Mouse (Mus musculus) hindlimb bud, embryonic 11.5 days (tissue): ENCODE results near the gene Axl.
A peak's percentile ranks its signal among the peaks of the same experiment; 100 is the strongest.
"Not testable (repeated sequence)": the region's sequence is repeated elsewhere in the genome, so short reads cannot be mapped to it uniquely, and the experiment has no call there.

Experiments used
- DNase-seq: peaks from one replicate; pipeline ENCODE4 v3.0.0-alpha.2; 2012; ENCODE audit warnings: low read depth, low spot score; ENCODE audit errors: extremely low spot score

The Axl gene

DNA sequence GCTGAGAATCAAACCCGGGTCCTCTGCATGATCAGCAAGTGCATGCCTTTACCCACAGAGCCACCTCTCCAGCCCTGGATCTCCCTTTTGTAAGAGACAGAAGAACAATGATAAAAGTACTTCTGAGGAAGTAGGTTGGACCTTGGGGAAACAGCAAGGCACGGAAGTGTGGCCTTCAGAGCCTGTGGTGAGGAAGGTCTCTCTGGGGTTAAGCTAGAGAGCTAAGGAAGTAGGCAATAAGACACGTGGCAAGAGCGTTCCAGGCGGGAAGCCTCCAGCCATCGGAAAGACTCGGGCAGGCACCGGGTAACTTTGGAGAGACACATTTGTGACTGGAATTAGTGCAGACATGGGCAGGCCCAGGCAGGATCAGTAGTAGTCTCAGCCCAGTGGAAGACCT is 6.3 kb upstream of the Axl start:
- no peak for DNase-seq

DNA sequence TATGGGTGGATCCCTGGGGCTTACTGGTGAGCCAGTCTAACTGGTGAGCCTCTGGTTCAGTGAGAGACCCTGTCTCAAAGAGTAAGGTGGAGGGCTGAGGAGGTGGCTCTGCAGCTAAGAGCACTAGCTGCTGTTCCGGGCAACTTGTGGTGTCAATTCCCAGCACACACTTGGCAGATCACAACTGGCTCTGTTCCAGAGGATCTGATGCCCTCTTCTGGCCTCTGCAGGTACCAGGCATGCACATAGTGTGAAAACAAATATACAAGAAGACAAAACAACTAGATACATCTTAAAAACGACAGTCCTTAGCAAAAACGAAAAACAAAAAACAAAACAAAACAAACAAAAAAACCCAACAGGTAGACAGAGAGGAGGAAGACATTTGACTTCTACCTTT is 5.2 kb upstream of the Axl start:
- no peak for DNase-seq

DNA sequence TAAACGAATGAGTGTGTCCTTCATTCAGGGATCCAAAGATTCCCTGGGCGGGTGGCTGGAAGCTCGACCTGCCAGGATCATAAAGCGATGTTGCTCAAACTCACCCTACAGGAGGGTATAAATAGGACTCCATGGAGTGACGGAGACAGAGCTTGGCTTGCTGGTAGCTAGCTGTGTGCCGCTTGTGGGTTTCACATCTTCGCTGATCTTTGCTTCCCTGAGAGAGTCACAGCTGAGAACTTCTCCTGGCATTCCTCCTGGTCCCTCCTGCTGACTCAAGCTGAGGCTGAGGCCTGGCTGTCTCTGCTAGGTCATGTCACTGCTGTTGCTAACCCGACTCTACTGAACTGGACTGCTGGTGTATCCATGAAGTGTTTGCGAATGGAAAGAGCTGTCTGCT is 4.5 kb upstream of the Axl start:
- not testable (repeated sequence) for DNase-seq

DNA sequence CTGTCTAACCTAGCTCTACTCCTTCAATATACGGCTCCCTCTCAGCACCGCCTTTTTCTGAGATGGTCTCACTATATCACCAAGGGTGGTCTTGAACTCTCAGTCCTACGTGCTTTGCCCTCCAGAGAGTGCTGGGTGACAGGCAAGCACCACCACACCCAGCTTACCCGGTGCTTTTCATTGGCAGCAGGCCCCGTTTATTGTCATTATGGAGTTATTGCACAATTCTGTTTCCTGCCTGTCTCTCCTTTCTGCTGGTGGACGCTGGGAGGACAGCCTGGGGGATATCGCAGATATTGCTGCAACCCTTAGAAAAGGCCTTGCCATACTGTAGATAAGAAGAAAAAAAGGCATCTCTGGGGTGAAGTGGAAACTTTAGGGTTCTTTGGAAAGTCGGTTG is 2.1 kb upstream of the Axl start:
- DNase-seq = no peak

DNA sequence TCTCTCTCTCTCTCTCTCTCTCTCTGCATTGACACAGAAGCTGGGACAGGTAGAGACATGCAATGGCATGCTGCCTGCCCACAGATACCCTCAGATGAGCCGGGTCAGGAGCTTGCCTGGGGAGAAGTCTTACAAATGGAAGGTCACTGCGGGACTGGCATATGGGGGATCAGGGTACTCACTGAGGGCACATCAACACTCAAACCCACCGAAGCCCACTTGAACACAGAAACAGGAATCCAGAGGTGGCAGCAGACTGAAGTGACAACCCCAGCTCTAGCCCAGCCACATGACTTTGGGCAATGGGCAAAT is 580 bp upstream of the Axl start:
- DNase-seq = no peak

DNA sequence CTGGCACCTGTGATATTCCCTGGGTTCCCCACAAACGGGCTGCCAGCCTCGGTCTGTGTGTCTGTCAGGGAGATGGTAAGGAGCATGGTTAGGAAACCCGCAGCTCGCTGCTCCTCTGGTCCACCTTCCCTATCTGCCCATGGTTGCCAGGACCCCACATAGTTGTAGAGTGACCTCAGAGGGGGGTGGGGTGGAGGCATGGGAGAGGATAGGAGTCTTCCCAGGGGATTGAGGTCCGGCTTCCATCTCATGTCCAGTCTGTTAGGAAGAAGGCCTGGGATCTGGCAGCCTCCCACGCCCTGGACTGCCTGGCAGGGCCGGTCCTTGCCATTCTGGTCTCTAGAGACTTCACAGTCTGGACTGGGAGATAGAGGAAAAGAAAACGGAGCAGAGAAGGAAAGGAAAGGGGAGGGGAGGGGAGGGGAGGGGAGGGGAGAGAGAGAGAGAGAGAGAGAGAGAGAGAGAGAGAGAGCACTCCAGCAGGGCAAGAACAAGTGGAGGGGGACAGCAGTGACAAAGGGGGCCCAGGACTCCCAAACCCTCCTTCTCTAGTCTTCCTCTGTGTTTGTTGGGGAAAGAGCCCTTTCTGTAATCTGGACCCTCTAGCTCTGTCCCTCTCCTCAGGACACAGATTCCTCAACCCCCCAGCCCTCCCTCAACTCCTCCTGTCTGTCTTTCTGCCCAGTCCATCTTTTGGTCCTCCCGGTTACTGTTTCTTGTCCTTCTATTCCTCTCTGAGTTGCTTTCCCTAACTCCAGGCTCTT is 867 bp downstream of the Axl start:
- no peak for DNase-seq

DNA sequence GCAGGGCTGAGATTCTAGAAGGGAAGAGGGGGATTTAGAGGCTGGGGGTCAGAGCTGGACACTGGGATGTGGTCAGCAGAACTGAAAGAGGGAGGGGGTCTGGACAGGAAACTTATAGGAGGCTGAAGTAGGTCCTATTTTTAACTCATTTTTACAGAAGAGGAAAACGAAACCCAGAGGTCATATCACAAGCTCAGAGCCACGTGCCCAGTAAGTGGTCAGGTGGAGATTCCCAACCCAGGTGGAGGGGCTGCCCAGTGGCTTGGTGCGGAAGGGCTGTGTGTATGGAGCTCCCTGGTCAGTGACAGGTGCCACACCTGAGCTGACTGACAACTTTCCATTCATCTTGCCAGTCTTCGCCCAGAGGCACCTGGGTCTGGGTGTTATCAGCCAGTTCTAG is 1.5 kb downstream of the Axl start:
- no peak for DNase-seq

DNA sequence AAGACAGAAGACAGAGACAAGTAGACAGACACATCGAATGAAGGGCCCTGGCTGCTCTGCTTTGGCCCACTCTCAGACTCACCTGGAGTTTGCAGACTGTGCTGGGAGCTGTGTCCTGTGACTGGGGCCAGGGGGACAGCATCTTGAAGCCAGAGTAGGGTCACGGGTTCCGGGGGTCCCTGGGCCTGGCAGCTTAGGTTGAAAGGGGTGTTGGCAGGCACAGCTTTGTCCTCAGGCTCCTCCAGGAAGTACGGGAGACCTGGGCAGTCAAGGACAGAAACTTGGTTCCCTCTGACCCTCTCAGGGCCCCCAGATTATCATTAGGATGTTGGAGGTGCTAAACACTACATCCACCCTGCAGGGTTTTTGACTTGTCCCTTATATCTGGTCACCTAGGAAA is 2.8 kb downstream of the Axl start:
- no peak for DNase-seq

DNA sequence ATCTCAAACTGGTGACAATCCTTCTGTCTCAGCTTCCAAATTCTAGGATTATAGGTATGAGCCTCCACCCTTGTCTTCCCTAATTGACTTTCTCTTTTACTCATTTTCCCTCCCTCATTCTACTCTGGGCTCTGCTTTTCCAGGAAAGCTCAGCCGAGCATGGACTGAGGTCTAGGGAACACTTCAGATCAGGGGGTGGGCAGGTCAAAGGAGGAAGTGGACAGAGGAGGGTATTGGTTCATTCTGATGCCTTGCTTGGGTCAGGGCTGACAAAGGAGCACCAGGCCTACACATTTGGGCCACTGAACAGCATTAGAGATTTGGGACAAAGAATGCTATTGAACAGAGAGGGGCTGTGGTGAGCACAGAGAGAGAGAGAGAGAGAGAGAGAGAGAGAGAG is 3.7 kb downstream of the Axl start:
- no peak for DNase-seq

DNA sequence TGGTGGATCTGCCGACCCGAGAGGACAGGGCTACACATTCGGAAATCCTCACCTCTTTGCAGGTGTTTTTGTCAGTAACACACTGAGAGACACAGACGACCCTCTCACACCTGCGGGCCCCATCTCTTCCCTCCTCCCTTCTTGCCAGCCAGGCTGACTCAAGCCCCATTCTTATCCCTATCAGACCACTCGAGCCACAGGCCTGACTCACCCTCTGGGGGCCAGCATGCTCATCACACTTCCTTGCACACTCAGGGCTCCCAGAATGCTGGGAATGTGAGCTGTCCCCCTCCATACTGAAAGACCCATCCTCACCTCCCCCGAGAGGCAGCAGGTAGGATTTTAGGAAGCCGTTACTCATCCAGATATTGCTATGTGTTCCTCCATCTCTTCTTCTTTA is 4.8 kb downstream of the Axl start:
- DNase-seq = no peak

DNA sequence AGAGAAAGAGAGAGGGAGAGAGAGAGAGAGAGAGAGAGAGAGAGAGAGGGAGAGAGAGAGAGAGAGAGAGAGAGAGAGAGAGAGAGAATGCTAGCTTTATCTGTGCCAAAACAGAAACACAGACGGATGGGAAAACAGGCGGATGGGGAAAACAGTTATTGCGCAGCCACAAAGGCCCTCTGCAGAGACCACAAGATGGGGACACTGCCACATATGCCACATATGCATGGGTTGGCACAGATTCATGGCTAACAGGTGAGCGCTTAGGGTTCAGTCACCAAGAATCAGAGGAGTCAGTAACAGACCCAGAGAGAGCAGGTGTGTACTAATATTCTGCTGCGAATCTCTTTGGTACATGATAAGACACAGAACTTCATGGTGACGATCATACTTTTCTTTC is 5.8 kb downstream of the Axl start:
- no peak for DNase-seq

DNA sequence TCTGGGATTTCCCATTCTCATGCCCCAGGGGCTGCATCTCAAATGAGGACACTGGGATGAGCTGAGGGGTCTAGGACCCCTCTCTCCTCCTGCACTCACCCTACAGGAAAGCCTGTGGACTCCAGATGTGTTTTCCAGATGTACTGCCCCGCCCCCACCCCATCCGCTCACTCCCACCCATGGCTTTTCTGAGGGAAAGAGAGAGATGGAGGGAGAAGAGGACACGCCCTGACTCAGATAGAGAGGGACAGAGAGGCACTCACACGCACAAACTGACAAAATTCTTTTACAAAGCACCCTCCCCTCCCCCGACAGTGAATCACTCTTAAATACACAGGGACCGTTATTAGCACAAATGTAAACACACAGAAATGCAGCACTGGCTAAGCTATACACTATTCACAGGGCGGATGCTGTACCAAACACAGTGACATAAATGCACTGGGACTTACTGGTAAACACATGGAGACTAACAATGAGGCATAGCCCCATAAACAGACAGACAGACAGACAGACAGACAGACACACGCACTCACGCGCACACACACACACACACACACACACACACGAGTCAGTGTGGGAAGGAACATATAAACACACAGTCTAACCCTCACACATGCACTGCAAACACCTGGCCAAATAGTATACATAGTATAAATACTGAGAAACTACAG is 6.4 kb downstream of the Axl start:
- no peak for DNase-seq

DNA sequence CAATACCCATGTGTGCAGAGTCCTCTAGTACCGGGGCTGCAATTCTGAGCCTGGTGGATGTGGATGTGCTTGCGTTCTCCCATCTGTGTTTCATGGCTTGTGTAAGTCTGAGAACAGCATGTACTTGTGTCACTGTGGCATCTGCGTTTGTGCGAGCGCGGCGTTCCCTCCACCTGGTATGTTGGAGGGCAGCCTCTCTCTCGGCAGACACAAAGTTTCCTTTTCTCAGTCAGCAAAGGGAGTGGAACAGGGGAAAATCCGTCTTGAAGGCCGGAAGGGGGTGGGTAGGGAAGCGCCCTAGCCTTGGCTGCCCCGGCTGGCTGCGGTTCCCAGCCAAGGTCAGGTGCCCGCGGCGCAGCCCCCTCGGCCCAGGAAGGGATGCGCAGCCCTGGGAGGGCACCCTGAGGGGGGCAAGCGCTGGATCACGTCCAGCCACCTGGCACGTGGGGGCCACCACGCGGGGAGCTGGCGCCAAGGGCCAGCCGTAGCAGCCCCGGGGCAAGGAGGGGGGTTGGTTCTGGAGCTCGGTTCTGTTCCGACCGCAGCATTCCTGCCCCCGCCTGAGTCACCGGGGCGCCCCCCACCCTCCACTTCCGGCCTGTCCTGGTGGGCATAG is 7.1 kb downstream of the Axl start:
- no peak for DNase-seq

DNA sequence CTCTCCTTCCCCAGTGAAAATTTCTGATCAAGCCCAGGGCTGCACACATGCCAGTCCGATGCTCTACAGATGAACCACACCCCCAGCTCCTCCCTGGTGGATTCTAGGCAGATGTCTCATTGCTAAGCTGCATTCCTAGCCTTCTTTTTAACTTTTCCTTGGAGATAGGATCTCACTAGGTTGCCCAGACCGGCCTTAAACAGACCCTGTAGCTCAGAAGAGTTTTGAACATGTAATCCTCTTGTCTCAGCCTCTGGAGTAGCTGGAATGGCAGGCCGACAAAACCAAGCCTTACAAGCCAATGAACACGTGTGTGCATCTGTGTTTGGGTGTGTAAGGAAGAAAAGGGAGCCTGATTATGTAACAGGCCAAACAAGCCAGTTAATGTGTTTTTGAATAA is 7.8 kb downstream of the Axl start:
- DNase-seq = no peak

DNA sequence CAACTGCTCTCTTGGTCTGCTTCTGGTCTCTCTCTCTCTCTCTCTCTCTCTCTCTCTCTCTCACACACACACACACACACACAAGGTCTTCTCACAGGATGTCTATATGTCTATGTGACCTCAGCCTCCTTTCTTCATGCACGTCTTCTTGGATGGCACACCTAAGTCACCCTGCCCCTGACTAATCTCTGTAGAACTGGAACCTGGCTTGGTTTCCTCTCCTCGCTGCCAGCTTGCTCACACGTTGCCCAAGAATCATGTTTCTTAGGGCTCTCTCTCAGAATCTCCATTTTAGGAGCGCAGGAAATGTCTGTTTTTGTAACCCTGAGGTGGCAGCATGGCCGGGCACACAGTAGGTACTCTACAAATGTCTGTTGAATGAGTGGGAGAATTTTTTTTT is 8.5 kb downstream of the Axl start:
- no peak for DNase-seq

DNA sequence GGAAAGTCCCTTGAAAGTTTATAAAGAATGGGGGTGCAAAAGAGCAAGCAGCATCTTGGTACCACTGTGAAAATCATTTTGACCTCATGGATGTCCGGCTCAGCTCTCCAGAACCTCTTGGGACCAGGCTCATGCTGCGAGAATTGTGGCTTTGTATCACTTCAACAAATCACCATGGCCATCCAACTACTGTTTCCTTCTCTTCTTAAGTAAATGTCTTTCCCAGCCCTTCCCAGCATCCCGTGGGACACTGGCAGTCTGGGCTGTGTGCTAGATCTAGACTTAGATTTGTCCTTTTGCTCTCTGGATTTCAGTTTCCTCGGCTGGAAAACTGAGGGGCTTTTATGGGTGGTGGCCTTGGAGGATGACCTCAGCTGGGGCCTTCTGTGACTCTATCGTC is 20.3 kb downstream of the Axl start:
- DNase-seq = no peak

DNA sequence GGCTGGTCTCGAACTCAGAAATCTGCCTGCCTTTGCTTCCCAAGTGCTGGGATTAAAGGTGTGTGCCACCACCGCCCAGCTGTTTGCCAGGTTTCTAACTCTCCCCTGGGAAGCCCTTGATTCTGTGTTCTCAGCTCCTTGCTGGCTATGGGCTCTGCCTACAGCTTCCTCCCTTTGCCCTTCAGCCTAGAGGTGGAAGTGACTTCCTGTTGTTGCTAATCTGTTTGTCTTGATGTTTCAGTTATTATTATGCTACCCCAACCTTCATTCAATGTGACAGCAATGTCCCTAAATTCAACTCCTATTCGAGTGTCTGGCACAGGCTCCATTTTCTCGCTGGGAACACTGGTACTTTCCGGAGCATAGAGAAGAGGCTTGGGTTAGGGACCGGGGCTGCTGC is 22.4 kb downstream of the Axl start:
- DNase-seq = no peak

DNA sequence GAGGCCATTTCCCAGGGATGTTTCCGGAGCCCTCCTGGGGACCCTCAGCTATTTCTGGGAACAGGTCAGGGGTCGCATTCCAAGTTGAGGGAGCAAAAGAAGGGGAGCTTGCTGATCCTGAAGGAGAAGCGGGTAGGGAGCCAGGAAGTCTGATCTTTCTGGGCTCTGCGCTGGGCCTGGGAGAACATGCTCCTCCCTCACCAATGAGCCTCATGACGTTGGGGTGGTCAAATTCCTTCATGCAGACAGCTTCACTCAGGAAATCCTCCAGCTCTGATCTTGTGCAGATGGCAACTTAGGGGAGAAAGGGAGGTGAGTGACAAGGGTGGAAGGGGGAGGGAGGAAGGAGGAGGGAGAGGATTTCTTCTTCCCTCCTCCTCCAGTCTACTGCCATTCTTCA is 24.3 kb downstream of the Axl start:
- no peak for DNase-seq

DNA sequence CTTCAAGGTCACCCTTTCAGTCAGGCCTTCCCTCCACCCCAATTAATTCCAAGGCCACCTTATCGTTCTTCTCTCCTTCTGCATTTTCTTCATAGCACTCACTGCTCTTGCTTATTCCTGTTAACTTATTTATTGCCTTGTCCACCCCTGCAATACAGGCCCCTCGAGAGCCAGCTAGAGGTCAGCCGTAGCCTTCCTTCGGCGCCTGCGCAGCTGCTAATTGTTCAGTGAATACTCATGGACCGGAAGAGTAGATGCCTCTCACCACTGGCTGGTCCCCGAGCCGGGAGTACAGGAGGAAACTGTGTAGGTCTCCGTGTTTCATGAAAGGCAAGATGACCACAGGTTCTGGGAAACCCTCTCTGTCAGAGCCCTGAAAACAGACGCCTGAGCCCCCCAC is 24.8 kb downstream of the Axl start:
- no peak for DNase-seq

DNA sequence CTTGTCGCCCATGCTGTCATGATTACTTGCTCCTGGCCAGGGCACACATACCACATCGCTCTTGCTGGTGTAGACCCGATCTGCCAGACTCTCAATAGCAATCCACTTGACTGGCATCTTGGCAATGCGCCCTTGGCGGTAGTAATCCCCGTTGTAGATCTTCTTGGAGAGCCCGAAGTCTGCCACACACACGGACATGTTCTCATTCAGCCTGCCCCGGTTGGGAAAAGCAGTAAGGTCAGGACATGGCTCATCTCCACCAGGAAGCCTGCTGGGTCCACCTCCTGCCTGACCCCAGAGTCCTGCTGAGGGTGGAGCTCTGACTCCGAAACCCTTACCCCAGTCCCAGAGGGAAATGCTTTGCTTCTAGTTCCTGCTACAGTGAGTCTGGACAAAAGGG is 27.2 kb downstream of the Axl start:
- no peak for DNase-seq

DNA sequence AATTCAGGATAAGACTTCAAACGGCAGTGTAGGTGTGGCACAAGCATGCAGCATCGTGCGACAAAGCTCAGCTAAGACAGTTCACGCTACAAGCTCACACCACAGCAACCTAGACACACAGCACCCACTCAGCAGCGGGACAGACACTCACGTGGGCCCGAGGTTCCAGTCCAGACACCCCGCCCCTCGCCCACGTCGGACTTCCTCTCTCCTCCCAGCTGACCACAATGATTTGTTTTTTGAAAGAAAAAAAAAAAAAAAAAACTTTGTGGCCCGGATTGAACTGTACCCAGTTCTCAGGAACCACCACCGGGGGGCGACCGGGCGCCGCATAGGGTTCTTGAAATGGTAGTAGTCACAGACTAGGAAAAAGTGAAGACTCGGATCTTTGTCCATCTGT is 32.5 kb downstream of the Axl start:
- peak; percentile 41 for DNase-seq

DNA sequence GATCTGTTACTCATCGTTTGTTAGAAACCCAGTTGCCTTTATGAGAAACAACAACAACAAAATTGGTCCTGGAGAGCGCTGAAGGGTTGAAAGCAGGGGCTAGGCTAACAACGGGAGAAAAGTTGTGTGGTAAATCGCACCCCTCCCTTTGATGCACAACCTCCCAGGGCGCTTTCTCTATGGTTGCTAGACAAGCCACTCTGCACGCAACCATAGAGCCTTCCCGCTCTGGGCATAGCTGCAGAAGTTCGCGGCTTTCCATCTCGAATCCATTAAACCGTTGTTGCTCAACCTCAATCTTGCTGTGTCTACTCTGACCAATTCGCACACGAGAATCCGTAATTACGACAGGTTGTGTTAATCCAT is 33.1 kb downstream of the Axl start:
- no peak for DNase-seq
